Mouse (Mus musculus) kidney, postnatal 0 days (tissue): Measurements from ENCODE around the gene Csmd2. TPM values are rescaled to one million over a fixed set of nuclear protein-coding genes. Genes with fewer than 3 reads are reported as not detected.
A peak's percentile ranks its signal among the peaks of the same experiment; 100 is the strongest.

Source experiments
- ATAC-seq: fragments of 200-750 bp; cut with Nextera tagmentation; replicated peaks from 2 replicates; pipeline ENCODE4 v1.8.0; 2017; ENCODE audit warnings: low read depth, moderate number of reproducible peaks, moderate TSS enrichment, moderate library complexity; ENCODE audit not compliant: low FRiP score
- DNase-seq: peaks from one replicate; pipeline ENCODE4 v3.0.0-alpha.2; 2016; ENCODE audit warnings: low spot score
- H3K27ac ChIP-seq: fragments of 300-500 bp; sonication (generic); 2 replicates; pipeline ENCODE4 v1.5.1; 2014; ENCODE audit warnings: mild to moderate bottlenecking
- H3K27me3 ChIP-seq: fragments of 300-500 bp; sonication (generic); 2 replicates; pipeline ENCODE4 v1.6.1; 2014; ENCODE audit warnings: low read length, mixed read lengths; ENCODE audit not compliant: insufficient read depth
- H3K36me3 ChIP-seq: fragments of 300-500 bp; sonication (generic); 2 replicates; pipeline ENCODE4 v1.6.1; 2014; ENCODE audit warnings: low read length, mixed read lengths; ENCODE audit not compliant: insufficient read depth
- H3K4me1 ChIP-seq: fragments of 300-500 bp; sonication (generic); replicated peaks from 2 replicates; pipeline ENCODE4 v1.6.1; 2014; ENCODE audit warnings: antibody characterized with exemption, low read length, mixed read lengths; ENCODE audit not compliant: insufficient read depth
- H3K4me2 ChIP-seq: fragments of 300-500 bp; sonication (generic); 2 replicates; pipeline ENCODE4 v1.6.1; 2014; ENCODE audit warnings: mild to moderate bottlenecking, low read length, moderate library complexity, mixed read lengths
- H3K4me3 ChIP-seq: fragments of 300-500 bp; sonication (generic); replicated peaks from 2 replicates; pipeline ENCODE4 v1.5.1; 2014; ENCODE audit warnings: low read depth, low read length
- H3K9ac ChIP-seq: fragments of 300-500 bp; sonication (generic); 2 replicates; pipeline ENCODE4 v1.6.1; 2014; ENCODE audit warnings: low read depth, low read length
- H3K9me3 ChIP-seq: fragments of 300-500 bp; sonication (generic); replicated peaks from 2 replicates; pipeline ENCODE4 v1.6.1; 2016; ENCODE audit warnings: low read length, inconsistent platforms, mixed read lengths
- CTCF ChIP-seq: IDR thresholded peaks from 2 replicates; pipeline ENCODE4 v1.5.1; 2016; ENCODE audit warnings: antibody characterized with exemption, low read depth, mild to moderate bottlenecking, moderate library complexity
- WGBS: fragments of 180-500 bp; shearing (Covaris S2); extraction: QIAGEN DNeasy Blood & Tissue Kit; methylation state at CpG from one replicate; pipeline ENCODE4 v1.1.7; 2014; 5-methylcytosine and 5-hydroxymethylcytosine counted together
- polyA plus RNA-seq: library from polyadenylated mRNA; unstranded; fragments of >200 nt; fragmentation: Nextera tagmentation; extraction: Ambion mirVana; gene quantifications from 2 replicates; pipeline ENCODE4 v1.2.1, GENCODE M21; 2015

The Csmd2 gene
- polyA plus RNA-seq, 1 experiment from 2014 or later: 0.05 TPM

- no peak overlapping the region for H3K27ac ChIP-seq
- no peak overlapping the region for H3K9ac ChIP-seq
- H3K4me3 ChIP-seq: no peak overlapping the region
- no peaks in the 10 kb centered on the region for H3K27me3 ChIP-seq
- H3K4me1 ChIP-seq: no peaks in the 10 kb centered on the region
- WGBS: 52% methylated on average over 4 of the region's 4 CpGs
- H3K36me3 ChIP-seq: peaks cover 18% of the 10 kb centered on the region
- peak; percentile 58 for TF ChIP-seq CTCF
- DNase-seq (no peak), ATAC-seq (no peak)
- peaks cover 19% of the 10 kb centered on the region; the same call in 1 of the 2 replicates for H3K9me3 ChIP-seq
- H3K4me2 ChIP-seq: no peak overlapping the region
Measured at GRCm38 (mm10) chr4:128579182-128579581, 591.5 kb downstream of the Csmd2 start.

DNA sequence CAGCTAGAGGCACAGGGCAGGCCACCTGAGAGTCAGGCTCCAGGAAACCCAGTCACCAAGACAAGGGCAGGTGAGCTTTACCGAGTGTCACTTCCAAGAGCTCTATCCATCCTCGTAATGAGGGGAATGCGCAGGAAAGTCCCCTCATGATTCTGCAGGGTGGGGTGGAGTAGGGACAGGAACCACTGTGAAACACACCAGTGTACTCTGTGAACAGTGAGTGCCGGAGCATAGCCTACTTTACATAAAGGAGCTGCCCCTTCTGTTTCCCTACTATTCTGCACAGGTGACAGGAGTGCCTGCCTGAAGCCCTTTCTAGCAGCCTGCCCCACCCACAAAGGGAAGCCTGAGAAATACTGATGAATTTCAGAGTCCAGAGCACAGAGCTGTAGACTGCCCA is 605.6 kb downstream of the Csmd2 start:
- TF ChIP-seq CTCF: no peak
- 91% methylated on average over 4 of the region's 4 CpGs for WGBS
- H3K36me3 ChIP-seq: peaks cover 17% of the 10 kb centered on the region; the same call in 1 of the 2 replicates
- no peaks in the 10 kb centered on the region for H3K4me1 ChIP-seq
- no peaks in the 10 kb centered on the region for H3K27me3 ChIP-seq
- no peaks in the 10 kb centered on the region for H3K9me3 ChIP-seq
- H3K27ac ChIP-seq: no peak overlapping the region
- H3K4me3 ChIP-seq: no peak overlapping the region
- no peak overlapping the region for H3K4me2 ChIP-seq
- ATAC-seq (no peak), DNase-seq (no peak)
- H3K9ac ChIP-seq: no peak overlapping the region

DNA sequence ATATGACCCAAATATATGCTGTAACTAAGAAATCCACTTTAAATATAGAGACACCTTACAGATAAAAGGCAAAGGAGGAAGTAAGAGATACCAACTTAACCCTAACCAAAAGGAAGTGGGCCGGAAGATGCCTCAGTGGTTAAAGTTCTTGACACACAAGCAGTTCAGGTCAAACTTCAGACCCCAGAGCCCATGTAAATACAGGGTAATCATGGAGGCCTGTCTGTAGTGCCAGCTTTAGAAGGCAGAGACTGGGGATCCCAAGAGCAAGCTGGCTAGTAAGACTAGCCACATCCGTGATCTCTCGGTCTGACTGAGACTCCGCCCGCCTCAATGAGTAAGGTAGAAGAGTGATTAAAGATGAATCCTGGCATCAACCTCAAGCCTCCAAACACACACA is 606.4 kb downstream of the Csmd2 start:
- Histone ChIP-seq H3K9me3 (no peaks in the 10 kb centered on the region), H3K4me2 (no peak overlapping the region), H3K36me3 (peaks cover 9% of the 10 kb centered on the region; the same call in 1 of the 2 replicates), H3K27ac (no peak overlapping the region), H3K27me3 (no peaks in the 10 kb centered on the region), H3K4me1 (no peaks in the 10 kb centered on the region), H3K9ac (no peak overlapping the region), H3K4me3 (no peak overlapping the region)
- no peak for TF ChIP-seq CTCF
- DNase-seq (no peak), ATAC-seq (no peak)
- WGBS: 97% methylated on average over 5 of the region's 5 CpGs

DNA sequence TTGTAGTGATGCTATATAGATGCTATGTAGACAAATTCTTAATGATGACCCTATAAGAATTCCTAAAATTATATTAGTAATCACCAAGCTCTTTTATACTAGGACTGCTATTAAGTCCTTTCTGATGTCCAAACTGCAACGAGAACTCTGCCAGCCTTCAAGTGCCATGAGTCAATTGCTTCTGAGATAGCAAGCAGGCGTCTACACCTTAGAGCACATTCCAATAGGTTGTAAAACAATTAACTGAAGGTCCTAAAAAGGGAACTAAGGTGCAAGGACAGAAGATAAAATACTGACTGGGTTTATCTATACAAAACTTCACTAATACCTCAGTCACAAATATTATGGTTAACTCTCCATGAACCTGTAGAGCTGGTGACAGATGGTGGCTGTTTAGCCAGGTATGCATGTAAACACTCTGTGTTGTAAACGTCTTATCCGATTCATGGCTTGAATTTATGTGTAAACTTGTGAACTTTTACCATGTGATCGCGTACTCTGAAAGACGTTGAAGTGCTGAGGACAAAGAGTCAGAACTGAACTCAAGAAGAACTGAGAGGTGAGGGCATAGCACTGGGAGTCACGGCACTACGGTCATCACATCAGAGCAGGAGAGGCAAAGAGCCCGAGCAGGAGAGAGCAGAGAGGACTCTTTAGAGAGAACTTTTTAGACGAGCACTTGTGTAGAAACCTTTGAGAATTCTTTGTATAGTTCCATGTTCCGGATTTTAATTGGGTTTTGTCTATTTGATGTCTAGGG is 610.3 kb downstream of the Csmd2 start:
- ATAC-seq (no peak), DNase-seq (no peak)
- WGBS: 60% methylated on average over 12 of the region's 12 CpGs
- no peak for TF ChIP-seq CTCF
- Histone ChIP-seq H3K27me3 (no peaks in the 10 kb centered on the region), H3K9ac (no peak overlapping the region), H3K4me3 (no peak overlapping the region), H3K9me3 (no peaks in the 10 kb centered on the region), H3K4me2 (no peak overlapping the region), H3K4me1 (no peaks in the 10 kb centered on the region), H3K27ac (no peak overlapping the region), H3K36me3 (peaks cover 7% of the 10 kb centered on the region)

DNA sequence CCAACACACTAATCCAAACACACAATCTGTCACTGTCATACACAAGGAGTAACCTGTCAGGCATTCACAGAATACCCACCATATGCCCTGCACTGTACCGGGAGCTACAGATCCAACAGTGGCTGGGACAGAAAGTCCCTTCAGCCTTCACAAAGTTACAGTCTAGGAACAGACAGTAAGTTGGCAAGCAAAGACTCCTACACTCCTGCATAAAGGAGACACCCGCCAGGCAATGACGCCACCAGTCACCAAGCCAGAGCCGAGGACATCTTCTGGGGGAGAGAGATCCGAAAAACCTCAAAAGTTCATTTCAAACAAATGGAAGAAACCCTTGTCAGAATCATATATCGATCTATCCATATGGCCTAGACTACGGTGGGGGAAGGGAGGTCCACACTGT is 618.9 kb downstream of the Csmd2 start:
- H3K36me3 ChIP-seq: peaks cover 10% of the 10 kb centered on the region
- H3K4me1 ChIP-seq: peaks cover 4% of the 10 kb centered on the region; the same call in 1 of the 2 replicates
- H3K9ac ChIP-seq: no peak overlapping the region
- DNase-seq (no peak), ATAC-seq (no peak)
- H3K4me2 ChIP-seq: no peak overlapping the region
- H3K9me3 ChIP-seq: no peaks in the 10 kb centered on the region
- 94% methylated on average over 7 of the region's 7 CpGs for WGBS
- no peaks in the 10 kb centered on the region for H3K27me3 ChIP-seq
- H3K4me3 ChIP-seq: no peak overlapping the region
- TF ChIP-seq CTCF: no peak
- no peak overlapping the region for H3K27ac ChIP-seq

DNA sequence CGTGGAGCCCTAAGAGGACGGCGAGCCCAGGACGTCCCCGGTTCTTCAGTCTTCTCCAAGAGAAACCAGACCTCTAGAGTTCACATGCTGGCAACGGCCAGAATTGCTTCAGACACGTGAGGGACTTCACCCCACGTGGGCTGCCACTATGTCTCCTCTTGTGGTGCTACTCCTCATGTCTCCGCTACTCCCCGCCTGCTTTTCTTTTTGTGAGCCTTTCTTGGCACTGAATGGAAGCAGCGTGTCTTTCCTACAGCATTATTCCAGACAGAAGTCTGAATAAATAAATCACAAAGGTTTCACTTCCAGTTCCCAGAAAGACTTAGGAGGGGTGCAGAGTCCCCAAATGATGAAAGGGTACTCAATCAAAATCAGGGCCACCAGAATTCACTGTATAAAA is 620.0 kb downstream of the Csmd2 start:
- DNase-seq (no peak), ATAC-seq (no peak)
- Histone ChIP-seq H3K9me3 (no peaks in the 10 kb centered on the region), H3K4me3 (no peak overlapping the region), H3K27ac (no peak overlapping the region), H3K36me3 (peaks cover 4% of the 10 kb centered on the region; the same call in 1 of the 2 replicates), H3K4me1 (peaks cover 4% of the 10 kb centered on the region; the same call in 1 of the 2 replicates), H3K27me3 (no peaks in the 10 kb centered on the region), H3K4me2 (no peak overlapping the region), H3K9ac (no peak overlapping the region)
- 83% methylated on average over 11 of the region's 11 CpGs for WGBS
- TF ChIP-seq CTCF: no peak
